Mouse (Mus musculus): ENCODE results near the gene Dhh.

- TF ChIP-seq POLR2AphosphoS5 (IDR thresholded peaks at IDR 0.05; ENCODE audit: insufficient replicate concordance, low read depth, low read length) = no peak
- no peak for TF ChIP-seq CTCF (IDR thresholded peaks at IDR 0.05; ENCODE audit: low read depth, low read length)
- TF ChIP-seq TAL1 (conservative IDR thresholded peaks at IDR 0.05; ENCODE audit: low read depth, low read length) = no peak
- no peak for TF ChIP-seq GATA1 (IDR thresholded peaks at IDR 0.05; ENCODE audit: borderline replicate concordance, low read length)
Observed at GRCm38 (mm10) chr15:98923031-98923537, 24.7 kb upstream of the Dhh start.

Data from G1E (cell line).